Mouse (Mus musculus): ENCODE data around the gene Tns3.

- TF ChIP-seq CTCF (IDR thresholded peaks at IDR 0.05; ENCODE audit: low read depth, low read length) = no peak
- TF ChIP-seq EP300 (IDR thresholded peaks at IDR 0.05; ENCODE audit: insufficient read depth, low read depth, low read length) = no peak
Measured at GRCm38 (mm10) chr11:8541222-8541815, 123.0 kb downstream of the Tns3 start.
